ENCODE assay signal across 16 mouse cellular contexts in the genomic region with DNA sequence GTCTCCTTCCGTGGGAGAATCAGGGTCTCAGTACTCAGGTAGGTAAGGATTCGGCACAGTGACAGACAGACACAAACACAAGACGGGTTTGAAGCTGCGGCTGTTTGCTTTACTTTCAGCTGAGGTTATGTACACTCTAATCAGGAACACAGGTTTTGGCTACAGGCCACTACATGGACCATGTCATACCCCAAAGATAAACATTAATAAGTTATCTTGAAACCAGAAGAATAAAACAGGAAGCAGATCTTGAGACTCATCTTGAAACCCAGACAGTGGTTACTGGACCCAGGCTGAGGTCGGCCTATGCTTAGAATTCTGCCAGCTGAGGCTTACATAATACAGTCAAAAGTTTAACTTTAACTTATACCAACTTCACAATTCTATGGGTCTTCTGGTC. TPM values are rescaled to one million over a fixed set of nuclear protein-coding genes. Genes with fewer than 3 reads are reported as not detected.
A peak's percentile ranks its signal among the peaks of the same experiment; 100 is the strongest.
DNase-seq lines count a peak whose midpoint lies in the region; ATAC-seq and TF ChIP-seq lines count a peak whose summit lies in the region.
"Had no signal": no experiment of that assay in that cellular context is flagged by ENCODE, and none has a peak within 500 bp of the region (broad histone marks: within the 10 kb centered on the region; RNA-seq: fewer than 3 reads in every experiment).

No protein-coding gene starts in this region.

- H3K9me3 ChIP-seq in midbrain, embryonic 11.5 days (ENCODE audit: control insufficient read depth, low read length): peaks cover 3% of the 10 kb centered on the region; the same call in 1 of the 2 replicates
- H3K9me3 ChIP-seq: heart, embryonic 15.5 days; stomach, embryonic 15.5 days had no signal

- H3K4me2 ChIP-seq in midbrain, embryonic 11.5 days: no peak overlapping the region
- H3K4me2 ChIP-seq: forebrain, embryonic 13.5 days; heart, embryonic 15.5 days; hindbrain, embryonic 12.5 days; stomach, embryonic 15.5 days had no signal

- peak; percentile 54 for DNase-seq in liver, adult 2 months (ENCODE audit: extremely low read depth, low read depth, low spot score)
- DNase-seq in liver (no peak), adipocyte (ENCODE audit: low spot score) (peak; percentile 7)
- DNase-seq in kidney, postnatal 36 days: peak; percentile 39 to 65
- DNase-seq in ovary, postnatal 36 days (ENCODE audit: low spot score): no peak
- DNase-seq in thymus, postnatal 0 days (ENCODE audit: low spot score): no peak
- no peak for DNase-seq in midbrain, embryonic 11.5 days (ENCODE audit: low spot score, missing footprints)
- DNase-seq: cerebellum, adult 9-10 months; thymus, postnatal 14 days had no signal

- H3K27ac ChIP-seq in liver, adult 2 months (replicated peaks; ENCODE audit: insufficient read depth, low read depth, low read length): no peak overlapping the region
- no peak overlapping the region for H3K27ac ChIP-seq in midbrain, embryonic 11.5 days (ENCODE audit: low read depth, low read length)
- H3K27ac ChIP-seq: forebrain, embryonic 13.5 days; heart, embryonic 15.5 days; hindbrain, embryonic 12.5 days; liver, embryonic 14.5 days; stomach, embryonic 15.5 days had no signal

- TF ChIP-seq POLR2A in liver, adult 2 months (IDR thresholded peaks at IDR 0.05; ENCODE audit: extremely low read depth, insufficient read depth, low read length): no peak

- TF ChIP-seq CTCF in liver, adult 2 months (IDR thresholded peaks at IDR 0.05; ENCODE audit: low read depth, low read length): no peak

- no peak overlapping the region for H3K4me3 ChIP-seq in liver, adult 2 months (ENCODE audit: insufficient read depth, low read depth, low read length)
- no peak overlapping the region for H3K4me3 ChIP-seq in midbrain, embryonic 11.5 days (ENCODE audit: low read depth, low read length)
- H3K4me3 ChIP-seq: forebrain, embryonic 13.5 days; heart, embryonic 15.5 days; hindbrain, embryonic 12.5 days; stomach, embryonic 15.5 days had no signal

- WGBS in liver, adult 2 months: 41% methylated on average over 5 of the region's 5 CpGs
- 91% methylated on average over 5 of the region's 5 CpGs for WGBS in midbrain, embryonic 11.5 days

- no peaks in the 10 kb centered on the region for H3K36me3 ChIP-seq in liver, adult 2 months (ENCODE audit: control insufficient read depth, insufficient read depth, low read length)
- no peaks in the 10 kb centered on the region for H3K36me3 ChIP-seq in midbrain, embryonic 11.5 days (ENCODE audit: control insufficient read depth, insufficient read depth, low read length)
- H3K36me3 ChIP-seq: heart, embryonic 15.5 days; hindbrain, embryonic 12.5 days; stomach, embryonic 15.5 days had no signal

- H3K27me3 ChIP-seq in liver, adult 2 months (ENCODE audit: control insufficient read depth, insufficient read depth, low read length): no peaks in the 10 kb centered on the region
- no peaks in the 10 kb centered on the region for H3K27me3 ChIP-seq in midbrain, embryonic 11.5 days (ENCODE audit: control insufficient read depth, insufficient read depth, low read length)
- H3K27me3 ChIP-seq: forebrain, embryonic 13.5 days; heart, embryonic 15.5 days; hindbrain, embryonic 12.5 days; stomach, embryonic 15.5 days had no signal

- no peaks in the 10 kb centered on the region for H3K4me1 ChIP-seq in liver, adult 2 months (ENCODE audit: control insufficient read depth, insufficient read depth, low read length)
- no peaks in the 10 kb centered on the region for H3K4me1 ChIP-seq in midbrain, embryonic 11.5 days (ENCODE audit: control insufficient read depth, insufficient read depth, low read length)
- H3K4me1 ChIP-seq: forebrain, embryonic 13.5 days; heart, embryonic 15.5 days; hindbrain, embryonic 12.5 days; stomach, embryonic 15.5 days had no signal

- H3K79me2 ChIP-seq in liver, adult 2 months (ENCODE audit: control insufficient read depth, insufficient read depth, low read length): no peaks in the 10 kb centered on the region

- peak; percentile 61 for ATAC-seq in megakaryocyte progenitor cell, adult 5-6 weeks (replicated peaks; ENCODE audit: poor library complexity)
- ATAC-seq in midbrain, embryonic 11.5 days (ENCODE audit: low FRiP score): no peak
- ATAC-seq: forebrain, embryonic 13.5 days; intestine, embryonic 16.5 days had no signal

- H3K9ac ChIP-seq in liver, adult 2 months (ENCODE audit: low read depth, low read length): no peak overlapping the region
- no peak overlapping the region for H3K9ac ChIP-seq in midbrain, embryonic 11.5 days (ENCODE audit: low read length)
- H3K9ac ChIP-seq: forebrain, embryonic 13.5 days; heart, embryonic 15.5 days; hindbrain, embryonic 12.5 days; liver, embryonic 14.5 days; stomach, embryonic 15.5 days had no signal

RNA-seq across cellular contexts. Expression of a gene that starts 5.8 kb away (rescaled TPM):
- total RNA-seq in liver, adult 2 months (2014; rRNA removed): 4.6 and 4.7 TPM in 2 replicates
- 1.7 and 2.0 TPM in 2 replicates for polyA plus RNA-seq in liver, adult 2 months (2012; rRNA removed)
- 10.2 and 10.9 TPM in 2 replicates for total RNA-seq in megakaryocyte progenitor cell, adult 5-6 weeks (2015)
- total RNA-seq in megakaryocyte progenitor cell, adult 5-6 weeks (2017): 14.7 and 15.1 TPM in 2 replicates
- polyA plus RNA-seq in thymus, postnatal 0 days (2015; fragmentation: Nextera tagmentation; extraction: Ambion mirVana): 17.0 and 17.7 TPM in 2 replicates
- 25.9 and 27.4 TPM in 2 replicates for polyA plus RNA-seq in midbrain, embryonic 11.5 days (2014; fragmentation: Nextera tagmentation; extraction: Ambion mirVana)

RNA-seq across cellular contexts. Expression of a gene that starts 53.5 kb away (rescaled TPM):
- 0.09 and 0.13 TPM in 2 replicates for total RNA-seq in liver, adult 2 months (2014; rRNA removed)
- not detected in 2 replicates for polyA plus RNA-seq in liver, adult 2 months (2012; rRNA removed)
- 6.0 and 7.1 TPM in 2 replicates for total RNA-seq in megakaryocyte progenitor cell, adult 5-6 weeks (2015)
- 8.0 and 9.0 TPM in 2 replicates for total RNA-seq in megakaryocyte progenitor cell, adult 5-6 weeks (2017)
- 7.2 and 7.8 TPM in 2 replicates for polyA plus RNA-seq in thymus, postnatal 0 days (2015; fragmentation: Nextera tagmentation; extraction: Ambion mirVana)
- polyA plus RNA-seq in midbrain, embryonic 11.5 days (2014; fragmentation: Nextera tagmentation; extraction: Ambion mirVana): 6.7 TPM in 2 replicates

Comparison
In these comparisons a context has a peak if more than half of its experiments do, and no peak if none do; other contexts are left out.
1. DNase-seq: peak in liver, adult 2 months (single experiment), adipocyte (single experiment) and kidney, postnatal 36 days (2 of 2); none in liver (single experiment), ovary, postnatal 36 days (single experiment), thymus, postnatal 0 days (single experiment) and midbrain, embryonic 11.5 days (single experiment).